Mouse (Mus musculus): Measurements from ENCODE around the gene Tnr.

Tnr gene

DNA sequence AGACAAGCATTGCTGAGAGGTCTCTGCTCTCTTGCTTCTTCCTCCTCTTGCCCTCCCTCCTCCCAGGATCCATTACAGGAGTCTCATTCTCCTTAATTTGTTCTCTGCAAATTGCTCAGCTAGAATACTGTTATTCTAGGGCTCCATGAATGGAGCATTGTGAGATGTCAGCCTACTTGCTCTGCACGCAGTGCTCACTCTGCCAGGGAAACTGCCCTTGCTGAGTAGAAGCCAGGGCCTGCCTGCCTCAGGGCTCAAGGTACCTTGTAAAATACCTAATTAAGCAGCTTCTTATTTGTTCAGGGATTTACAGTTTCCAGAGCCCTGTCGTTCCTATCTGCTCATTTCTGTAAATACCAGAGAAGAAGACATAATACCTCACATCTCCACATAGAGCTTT is 240.3 kb downstream of the Tnr start:
- TF ChIP-seq GATA4 (IDR thresholded peaks at IDR 0.05; ENCODE audit: insufficient replicate concordance, low read length): no peak

DNA sequence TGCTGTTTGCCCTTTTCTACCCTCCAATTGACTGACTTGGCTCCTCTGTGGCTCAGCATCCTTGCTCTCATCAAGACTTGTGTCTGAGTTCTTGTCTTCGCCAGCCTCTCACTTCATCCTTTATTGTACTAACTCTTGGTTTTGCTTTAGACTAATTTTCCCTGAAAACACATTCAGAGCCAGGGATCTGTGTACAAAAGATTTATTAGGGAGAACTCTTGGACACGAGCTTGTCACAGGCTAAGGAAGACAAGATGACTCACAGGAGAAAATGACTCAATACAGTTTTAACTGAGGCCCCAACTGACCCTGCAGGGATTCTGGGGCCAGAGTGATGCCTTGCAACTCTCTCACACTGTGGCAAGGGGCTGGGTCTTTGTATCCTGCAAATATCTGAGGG is 241.3 kb downstream of the Tnr start:
- TF ChIP-seq GATA4 (IDR thresholded peaks at IDR 0.05; ENCODE audit: insufficient replicate concordance, low read length): no peak

DNA sequence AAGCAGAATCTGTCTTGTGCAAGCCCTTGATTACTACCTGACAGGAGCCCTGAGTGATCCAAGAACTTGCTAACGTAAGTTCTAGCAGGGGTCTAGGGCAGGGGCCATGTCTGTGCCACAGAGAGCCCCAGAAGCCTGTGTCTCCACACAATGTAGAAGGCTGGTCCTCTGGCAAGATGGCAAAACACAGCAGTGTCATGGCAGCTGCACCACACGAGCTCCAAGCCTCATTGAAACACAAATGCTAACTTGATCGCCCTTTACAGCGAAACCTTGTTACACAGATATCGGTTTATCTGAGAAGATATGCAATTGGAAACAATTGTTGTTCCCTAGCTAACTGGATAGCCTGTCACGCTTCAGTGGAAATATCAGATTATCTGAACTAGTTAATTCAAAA is 246.4 kb downstream of the Tnr start:
- TF ChIP-seq GATA4 (IDR thresholded peaks at IDR 0.05; ENCODE audit: insufficient replicate concordance, low read length): no peak

- no peak for TF ChIP-seq GATA4 (IDR thresholded peaks at IDR 0.05; ENCODE audit: insufficient replicate concordance, low read length)
These were observed 250.1 kb downstream of the Tnr start for GRCm38 (mm10) chr1:159773671-159774070.

DNA sequence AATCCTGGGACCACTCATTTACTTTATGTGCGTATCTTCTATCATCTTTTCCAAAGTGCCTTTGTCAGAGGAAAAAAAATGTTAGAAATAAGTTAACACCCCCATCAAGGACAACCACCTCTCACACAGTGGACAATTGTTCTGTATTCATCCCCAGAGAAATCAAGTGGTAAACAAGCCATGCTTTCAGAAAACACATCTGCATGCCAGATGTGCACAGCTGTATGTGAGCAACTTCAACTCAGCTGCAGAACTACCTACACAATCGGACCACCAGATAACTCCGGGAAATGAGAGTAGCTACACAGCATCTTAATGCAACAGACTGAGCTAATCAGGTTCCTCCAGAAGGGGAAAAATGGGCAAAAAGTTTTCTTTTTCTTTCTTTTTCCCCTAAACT is 251.6 kb downstream of the Tnr start:
- no peak for TF ChIP-seq GATA4 (IDR thresholded peaks at IDR 0.05; ENCODE audit: insufficient replicate concordance, low read length)

GRCm38 (mm10) chr1:159777107-159777506 is 253.5 kb downstream of the Tnr start:
- TF ChIP-seq GATA4 (IDR thresholded peaks at IDR 0.05; ENCODE audit: insufficient replicate concordance, low read length): no peak

DNA sequence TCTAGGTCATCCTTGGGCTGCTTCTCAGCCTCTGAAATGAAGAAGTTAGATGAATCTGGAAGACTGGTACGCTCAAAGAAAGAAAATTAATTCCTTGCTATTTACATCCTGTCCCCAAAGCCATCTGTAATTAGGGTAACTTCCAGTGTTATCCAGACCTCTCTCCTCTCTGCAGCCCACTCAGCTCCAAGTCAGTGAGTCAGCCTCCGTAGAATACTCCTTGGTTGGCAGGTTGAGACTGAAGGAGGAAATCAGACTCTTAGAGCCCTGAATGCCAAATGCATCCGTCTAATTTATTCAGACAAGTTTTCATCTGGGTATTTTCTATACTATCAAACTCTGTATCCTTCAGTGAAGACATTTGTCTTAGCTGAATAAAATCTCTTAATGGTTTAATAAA is 255.9 kb downstream of the Tnr start:
- TF ChIP-seq GATA4 (IDR thresholded peaks at IDR 0.05; ENCODE audit: insufficient replicate concordance, low read length): no peak

DNA sequence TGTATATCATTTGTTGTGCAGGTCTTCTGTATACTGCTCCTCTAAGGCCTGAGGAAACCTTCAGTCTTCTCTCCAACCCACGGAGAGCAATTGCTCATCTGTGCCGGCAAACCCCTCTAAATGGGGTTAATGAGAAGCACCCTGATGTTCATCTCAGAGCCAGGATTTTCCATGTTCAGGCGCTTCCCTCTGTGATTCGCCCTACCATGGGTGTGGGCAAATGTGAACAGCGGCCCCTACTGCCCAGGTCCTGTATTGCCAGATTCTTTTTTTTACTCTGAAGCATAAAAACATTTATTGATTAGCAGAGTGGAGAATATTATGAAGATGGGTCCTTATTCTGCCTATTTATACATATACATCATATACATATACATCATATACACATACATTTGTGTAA is 260.3 kb downstream of the Tnr start:
- TF ChIP-seq GATA4 (IDR thresholded peaks at IDR 0.05; ENCODE audit: insufficient replicate concordance, low read length): no peak

DNA sequence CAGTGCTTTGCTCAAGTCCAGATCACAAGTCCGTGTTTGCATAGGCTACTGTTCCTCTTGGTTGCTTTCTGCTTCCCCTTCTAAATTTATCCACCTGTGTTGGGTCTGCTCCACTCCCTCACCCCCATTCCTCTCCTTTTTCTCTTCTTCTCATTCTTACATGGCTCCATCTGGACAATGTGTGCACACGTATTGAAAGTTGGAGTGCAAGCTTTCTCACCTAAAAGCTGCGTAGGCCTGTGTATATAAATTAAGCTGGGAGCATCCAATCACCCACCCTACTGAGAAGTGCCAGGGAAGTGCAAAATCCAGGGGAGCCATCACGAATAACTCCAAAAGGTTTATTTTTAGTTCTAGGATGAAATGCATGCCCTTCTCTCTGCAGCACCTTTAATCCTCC is 264.7 kb downstream of the Tnr start:
- no peak for TF ChIP-seq GATA4 (IDR thresholded peaks at IDR 0.05; ENCODE audit: insufficient replicate concordance, low read length)

GRCm38 (mm10) chr1:159792546-159792945 is 269.0 kb downstream of the Tnr start:
- no peak for TF ChIP-seq GATA4 (IDR thresholded peaks at IDR 0.05; ENCODE audit: insufficient replicate concordance, low read length)

GRCm38 (mm10) chr1:159796021-159796420 is 272.5 kb downstream of the Tnr start:
- no peak for TF ChIP-seq GATA4 (IDR thresholded peaks at IDR 0.05; ENCODE audit: insufficient replicate concordance, low read length)

DNA sequence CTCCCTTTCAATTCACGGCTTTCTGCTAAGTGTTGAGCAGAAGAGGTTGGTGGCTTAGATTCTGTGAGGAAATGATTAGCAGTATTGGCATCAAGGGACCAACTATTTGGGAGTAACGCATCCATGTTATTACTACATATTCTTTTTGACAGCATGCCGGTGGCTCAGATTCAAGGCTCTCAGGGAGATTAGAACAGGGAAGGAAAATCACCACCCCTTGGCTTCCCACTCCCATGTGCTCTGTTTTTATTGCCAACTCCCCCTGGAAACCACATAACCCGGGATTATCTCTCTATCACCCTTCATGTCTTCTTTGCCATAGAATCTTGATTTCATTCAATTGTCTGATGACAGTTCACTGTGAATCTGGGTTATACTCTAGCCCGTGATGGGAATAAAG is 276.8 kb downstream of the Tnr start:
- TF ChIP-seq GATA4 (IDR thresholded peaks at IDR 0.05; ENCODE audit: insufficient replicate concordance, low read length): no peak

- TF ChIP-seq GATA4 (IDR thresholded peaks at IDR 0.05; ENCODE audit: insufficient replicate concordance, low read length): no peak
These were observed 278.2 kb downstream of the Tnr start for GRCm38 (mm10) chr1:159801753-159802152.

GRCm38 (mm10) chr1:159803711-159804110 is 280.1 kb downstream of the Tnr start:
- no peak for TF ChIP-seq GATA4 (IDR thresholded peaks at IDR 0.05; ENCODE audit: insufficient replicate concordance, low read length)

DNA sequence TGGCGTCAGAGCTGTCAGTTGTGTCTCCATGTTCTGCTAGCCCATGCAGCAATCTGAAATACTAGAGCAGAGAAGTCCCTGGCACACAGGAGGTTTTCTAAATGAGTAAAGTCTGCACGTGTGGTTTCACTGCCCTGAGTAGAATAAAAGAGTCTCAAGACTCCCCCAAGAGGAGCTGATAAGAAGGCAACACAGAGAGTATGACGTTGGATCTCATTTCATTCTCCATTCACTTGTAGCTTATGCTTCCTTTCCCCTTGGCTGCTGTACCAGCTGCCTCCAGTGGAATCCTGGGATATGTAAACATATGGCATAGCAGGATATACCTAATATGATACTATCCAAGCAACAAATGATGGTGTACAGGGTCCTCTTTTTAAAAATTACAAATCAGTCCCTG is 285.9 kb downstream of the Tnr start:
- TF ChIP-seq GATA4 (IDR thresholded peaks at IDR 0.05; ENCODE audit: insufficient replicate concordance, low read length): no peak

DNA sequence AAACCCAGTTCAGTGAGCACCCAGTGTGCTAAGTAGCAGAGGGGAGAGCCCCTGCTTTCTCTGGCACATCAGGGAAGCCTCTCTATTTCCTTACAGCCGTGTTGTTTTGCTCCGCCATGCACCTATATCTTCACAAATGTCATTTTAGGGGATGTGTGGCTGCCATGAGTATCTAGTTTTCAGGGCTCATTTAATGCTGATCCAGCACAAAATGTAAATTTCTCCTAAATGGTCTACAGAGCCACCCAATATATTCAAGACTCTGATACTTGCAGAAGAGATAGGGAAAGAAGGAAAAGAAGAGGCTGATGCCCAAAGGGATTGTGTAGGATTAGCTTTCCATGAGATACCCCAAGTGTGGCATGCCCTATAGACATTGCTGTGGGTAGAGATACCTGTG is 288.2 kb downstream of the Tnr start:
- no peak for TF ChIP-seq GATA4 (IDR thresholded peaks at IDR 0.05; ENCODE audit: insufficient replicate concordance, low read length)

GRCm38 (mm10) chr1:159812820-159813411 is 289.3 kb downstream of the Tnr start:
- no peak for TF ChIP-seq GATA4 (IDR thresholded peaks at IDR 0.05; ENCODE audit: insufficient replicate concordance, low read length)

DNA sequence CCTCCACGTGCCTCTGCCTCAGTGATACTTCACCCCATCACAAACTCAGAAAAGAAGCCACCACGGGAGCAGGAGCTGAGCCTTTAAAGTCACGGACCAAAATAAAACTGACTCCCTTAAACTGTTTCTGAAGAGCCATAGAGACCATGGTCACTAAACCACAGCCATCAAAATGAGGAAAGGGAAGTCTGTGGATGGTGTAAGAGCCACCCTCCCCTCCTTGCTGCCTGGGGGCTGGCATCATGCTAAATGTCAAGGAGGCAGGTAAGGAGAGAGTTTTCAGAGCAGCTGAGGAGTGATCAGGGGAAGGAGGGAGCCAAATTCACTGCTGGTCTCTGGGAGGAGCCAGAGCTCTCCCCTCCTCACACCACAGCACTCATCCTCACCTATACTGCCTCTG is 290.8 kb downstream of the Tnr start:
- TF ChIP-seq GATA4 (IDR thresholded peaks at IDR 0.05; ENCODE audit: insufficient replicate concordance, low read length): no peak
